Mouse (Mus musculus) CD8-positive naive resting alpha-beta T cell, adult 2 months (primary cell): ENCODE measurements around the gene Dnaic1.

ENCODE experiments used
- DNase-seq, 2 experiments: peaks; one replicate each; pipeline ENCODE4 v3.0.0; 2022; ENCODE audit warnings: low read depth in 2 of 2, low spot score in 2 of 2

Dnaic1 gene

DNA sequence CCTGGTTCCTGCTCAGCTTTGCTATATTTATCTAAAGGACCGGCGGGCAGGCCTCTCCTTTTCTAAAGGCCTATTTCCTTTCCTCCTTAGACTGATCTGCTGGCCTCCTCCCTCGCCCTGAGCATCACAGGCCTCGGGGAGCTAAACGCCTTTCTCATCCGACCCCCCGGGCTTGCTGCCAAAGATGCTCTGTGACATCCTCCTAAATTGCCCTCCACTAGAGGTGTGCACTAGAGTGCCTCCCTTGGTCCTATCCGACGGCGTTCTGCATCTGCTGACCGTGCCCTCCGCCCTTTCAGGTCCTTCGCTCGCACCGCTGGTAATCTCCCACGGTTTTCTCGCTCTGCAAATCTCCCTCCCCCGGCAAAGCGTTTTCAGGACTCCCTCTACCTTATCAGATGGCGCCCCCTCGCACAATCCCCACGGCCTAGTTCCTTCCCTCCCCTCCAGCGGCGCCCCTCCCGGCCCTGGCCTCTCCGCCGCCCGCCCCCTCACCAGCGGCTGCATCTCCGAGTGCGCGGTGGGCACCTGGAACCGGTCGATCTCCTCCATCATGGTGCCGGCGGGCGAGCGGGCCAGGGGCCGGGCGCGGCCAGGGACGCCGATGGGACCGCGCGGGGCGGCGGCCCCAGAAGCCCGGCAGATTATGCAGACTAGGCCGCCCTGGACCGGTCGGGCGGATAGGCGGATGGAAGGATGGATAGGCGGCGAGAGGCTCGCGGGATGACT, 729 bp upstream of the Dnaic1 start:
- peak; percentile 24 to 44 for DNase-seq

DNA sequence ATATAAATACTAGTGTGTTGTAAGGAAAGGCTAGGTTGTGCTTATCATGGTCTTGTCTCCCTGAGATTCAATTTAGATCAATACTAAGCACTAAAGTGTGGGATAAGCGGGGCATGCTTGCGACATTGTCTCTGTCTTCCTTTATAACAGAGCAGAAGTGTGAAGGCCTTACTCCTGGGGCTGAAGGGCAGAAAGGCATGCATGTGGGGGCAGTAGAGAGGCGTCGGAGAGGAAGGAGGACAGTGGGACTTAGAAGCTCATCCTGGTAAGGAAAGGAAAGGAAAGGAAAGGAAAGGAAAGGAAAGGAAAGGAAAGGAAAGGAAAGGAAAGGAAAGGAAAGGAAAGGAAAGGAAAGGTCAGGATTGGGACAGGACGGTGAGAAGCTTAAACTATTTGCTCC, 1.9 kb downstream of the Dnaic1 start:
- DNase-seq: no peak

DNA sequence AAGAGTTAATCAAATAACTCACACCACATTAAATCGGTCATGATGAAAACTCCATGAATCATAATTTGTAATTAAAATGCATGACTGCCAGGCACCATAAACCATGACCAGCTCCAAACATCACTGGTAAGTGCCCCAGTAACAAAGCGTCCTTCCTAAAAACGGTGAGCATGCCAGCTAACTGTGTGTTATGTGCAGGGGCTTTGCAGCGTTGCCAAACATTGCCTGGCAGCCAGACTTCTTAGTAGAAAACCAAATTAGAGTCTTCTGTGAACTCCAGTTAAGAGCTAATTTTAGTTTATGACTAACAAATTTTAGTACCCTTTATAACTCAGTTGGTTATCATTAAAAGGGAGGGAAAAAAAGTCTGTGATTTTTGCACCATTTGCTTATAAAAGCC, 3.9 kb downstream of the Dnaic1 start:
- DNase-seq: no peak

DNA sequence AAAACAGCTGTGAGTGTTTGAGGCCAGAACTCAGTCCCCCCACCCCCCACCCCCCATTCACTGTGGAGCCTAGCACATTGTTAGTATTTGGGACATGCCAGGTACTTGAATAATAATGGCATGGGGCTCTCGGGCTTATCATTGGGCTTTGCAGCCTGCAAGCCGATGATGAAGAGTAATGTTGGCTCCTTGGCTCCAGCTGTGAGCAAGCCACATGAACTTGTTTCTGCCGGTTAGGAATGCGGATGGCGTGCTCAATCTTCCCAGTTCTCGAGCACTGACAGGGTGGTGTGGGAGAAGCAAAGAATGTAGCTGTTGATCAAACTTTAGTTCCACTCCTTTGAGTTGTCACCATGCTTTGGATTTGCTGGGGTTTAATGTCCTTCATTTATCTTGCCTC, 6.3 kb downstream of the Dnaic1 start:
- DNase-seq: no peak

DNA sequence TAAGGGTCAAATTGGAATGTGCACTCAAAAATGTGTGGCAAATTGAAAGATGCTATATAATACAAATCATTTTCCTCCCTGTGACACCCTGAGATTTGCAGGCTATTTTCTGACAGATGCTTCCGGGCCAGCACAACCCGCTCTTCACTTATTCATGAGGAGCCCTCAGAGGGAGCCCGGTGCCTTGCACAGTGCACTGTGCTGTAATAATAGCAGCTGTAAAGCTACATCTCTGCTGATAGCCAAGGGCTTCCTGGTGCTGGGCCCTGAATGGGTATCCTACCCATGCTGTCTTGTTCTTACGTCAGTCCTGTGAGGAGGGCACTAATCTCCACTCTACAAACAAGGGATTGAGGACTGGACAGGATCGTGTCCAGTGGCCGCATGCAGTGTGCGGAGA, 13.8 kb downstream of the Dnaic1 start:
- no peak for DNase-seq

DNA sequence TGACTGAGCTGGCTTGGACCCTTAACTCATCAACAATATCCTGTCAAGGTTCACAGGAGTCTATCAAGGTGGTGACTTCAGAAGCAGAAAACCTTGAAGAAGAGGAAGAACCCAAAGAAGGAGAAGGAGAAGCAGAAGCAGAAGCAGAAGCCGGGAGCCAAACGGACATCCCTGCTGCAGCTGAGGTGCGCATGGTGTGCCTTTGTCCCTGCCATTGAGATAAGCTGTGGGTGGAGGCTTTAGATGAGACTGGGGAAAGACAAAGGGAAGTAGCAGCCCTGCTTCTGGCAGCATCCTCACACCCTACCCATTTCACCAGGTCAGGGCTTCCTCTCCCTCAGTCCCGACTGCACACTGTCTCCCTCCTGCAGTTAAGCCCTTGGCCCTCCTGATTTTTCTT, 33.2 kb downstream of the Dnaic1 start:
- no peak for DNase-seq

DNA sequence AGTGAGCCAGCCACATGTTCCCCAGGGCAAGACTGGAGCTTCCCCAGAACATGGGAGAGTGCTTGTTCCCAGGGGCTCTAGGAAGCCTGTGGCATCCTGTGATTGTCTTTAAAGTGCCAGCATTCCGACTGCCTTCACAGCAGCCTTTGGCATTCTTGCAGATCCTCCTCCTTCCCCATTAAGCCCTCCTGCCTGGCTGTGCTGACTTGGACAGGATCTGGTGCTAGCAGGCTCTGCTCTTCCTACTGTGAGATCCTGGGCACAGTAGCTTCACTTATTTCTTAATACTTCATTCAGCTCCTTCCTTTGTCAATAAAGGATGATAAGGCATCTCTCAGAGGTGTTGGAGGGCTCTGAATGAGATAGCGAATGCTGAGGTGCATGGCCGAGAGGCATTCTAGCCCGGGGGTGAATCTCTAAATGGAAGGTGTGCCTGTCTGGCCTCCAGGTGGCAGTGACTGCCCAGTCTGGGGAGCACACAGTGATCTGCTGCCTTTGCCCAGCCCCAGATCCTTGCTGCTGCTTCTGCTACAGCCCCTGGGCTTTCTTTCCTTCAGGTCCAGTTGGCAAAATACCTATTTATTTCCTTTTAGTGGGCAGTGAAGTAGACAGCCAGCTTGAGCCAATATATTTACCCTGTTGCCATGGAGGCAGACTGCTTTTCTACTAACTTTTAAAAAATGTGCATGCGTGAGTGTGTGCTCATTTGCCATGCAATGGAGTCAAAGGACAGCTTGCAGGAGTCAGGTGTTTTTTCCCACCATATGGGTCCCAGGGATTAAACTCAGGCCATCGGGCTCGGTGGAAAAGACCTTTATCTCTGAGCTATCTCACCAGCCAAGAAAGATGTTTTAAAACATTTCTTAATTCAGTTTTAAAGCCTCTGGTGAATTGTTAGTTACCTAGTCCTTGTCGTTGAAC, 35.2 kb downstream of the Dnaic1 start:
- no peak for DNase-seq

DNA sequence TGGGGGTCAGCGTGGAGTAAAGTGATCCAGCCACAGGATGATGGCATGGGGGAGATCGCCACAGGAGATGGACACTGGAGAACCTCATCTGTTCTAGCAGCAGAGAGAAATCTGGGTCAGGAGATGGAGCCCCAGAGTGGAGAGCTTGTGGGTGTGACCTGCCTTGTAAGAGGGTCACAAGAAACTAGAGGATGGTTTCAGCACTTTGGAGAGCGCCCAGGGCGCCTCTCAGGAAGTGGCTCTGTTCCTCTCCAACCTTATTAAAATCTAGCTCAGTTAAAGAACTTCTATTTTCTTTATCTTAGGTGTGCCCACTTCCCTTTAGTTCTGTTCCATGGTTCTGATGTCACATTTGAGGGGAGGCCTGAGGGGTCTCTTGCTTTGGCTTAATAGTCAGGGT, 37.2 kb downstream of the Dnaic1 start:
- DNase-seq: no peak

DNA sequence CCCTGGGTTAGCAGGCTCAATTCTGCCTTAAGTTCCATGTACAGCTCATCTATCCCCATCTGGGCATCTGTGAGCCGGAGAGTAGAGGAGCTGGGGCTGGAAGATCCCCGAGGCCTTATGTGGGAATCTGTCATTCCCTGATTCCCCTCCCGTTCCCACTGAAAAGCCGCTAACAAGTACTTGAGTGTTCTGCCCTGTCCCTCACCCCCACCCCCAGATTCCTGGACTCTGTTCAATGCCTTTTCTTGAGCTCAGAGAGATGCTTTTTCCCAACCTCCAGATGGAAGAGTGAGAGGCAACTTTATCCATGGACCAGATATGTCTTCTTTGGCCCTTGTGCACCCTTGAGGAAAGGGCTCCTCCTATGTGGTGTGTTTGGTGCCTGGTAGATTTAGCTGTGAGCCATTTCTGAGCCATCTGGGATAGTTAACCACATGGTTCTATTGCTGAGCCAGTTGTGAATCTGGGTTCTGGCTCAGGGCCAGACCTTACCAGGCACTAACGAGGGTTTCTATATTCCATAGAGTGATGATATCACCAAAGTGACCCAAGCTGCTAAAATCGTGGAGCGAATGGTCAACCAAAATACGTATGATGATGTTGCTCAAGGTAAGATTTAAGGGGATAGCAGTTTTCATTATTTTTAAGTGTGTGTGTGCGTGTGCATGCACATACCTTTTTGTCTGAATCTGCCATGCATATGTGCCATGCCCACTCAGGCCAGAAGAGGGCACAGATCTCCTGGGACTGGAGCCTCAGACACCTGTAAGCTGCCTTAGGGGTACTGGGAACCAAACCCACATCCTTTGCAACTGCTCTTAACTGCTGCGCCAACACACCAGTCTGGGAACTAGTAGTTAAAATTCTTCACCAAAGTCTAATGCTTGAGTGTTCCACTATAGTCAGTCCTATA, 40.4 kb downstream of the Dnaic1 start:
- DNase-seq: no peak

DNA sequence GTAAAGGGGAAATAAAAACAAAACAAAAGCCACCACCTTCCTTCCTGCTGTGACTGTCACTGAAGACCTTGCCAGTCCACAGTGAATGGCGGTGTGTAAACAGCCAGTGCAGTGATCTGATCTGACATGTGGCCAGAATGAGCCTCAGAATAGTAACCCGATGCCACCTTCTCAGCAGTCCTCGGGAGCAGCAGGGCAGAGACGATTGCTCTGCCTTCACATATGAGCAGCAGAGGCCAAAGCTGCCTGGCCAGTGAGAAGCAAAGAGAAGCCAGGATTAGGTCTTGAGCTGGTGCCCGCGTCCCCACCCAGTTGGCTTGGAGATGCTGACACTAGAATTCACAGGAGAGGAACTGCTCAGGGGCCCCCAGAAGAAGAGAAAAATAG, 41.0 kb downstream of the Dnaic1 start:
- no peak for DNase-seq

DNA sequence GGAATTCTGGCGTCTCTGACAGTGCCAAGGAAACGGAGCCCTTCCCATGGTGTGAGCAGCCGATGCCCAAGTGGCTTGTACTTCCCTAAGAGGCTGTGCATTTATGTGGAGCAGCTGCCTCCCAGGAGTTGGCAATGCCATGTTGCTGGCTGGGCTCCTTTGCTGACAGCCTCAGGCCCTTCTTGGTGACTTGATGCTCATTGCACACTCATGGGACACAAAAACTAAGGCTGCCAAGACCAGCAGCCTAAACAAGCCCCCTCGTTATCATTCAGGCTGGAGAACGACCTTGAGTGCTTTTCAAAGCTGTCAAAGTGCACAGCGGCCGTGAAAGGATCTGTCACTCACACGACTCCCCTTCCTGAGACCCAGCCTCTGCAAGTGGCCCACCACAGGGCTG, 42.6 kb downstream of the Dnaic1 start:
- DNase-seq: no peak

DNA sequence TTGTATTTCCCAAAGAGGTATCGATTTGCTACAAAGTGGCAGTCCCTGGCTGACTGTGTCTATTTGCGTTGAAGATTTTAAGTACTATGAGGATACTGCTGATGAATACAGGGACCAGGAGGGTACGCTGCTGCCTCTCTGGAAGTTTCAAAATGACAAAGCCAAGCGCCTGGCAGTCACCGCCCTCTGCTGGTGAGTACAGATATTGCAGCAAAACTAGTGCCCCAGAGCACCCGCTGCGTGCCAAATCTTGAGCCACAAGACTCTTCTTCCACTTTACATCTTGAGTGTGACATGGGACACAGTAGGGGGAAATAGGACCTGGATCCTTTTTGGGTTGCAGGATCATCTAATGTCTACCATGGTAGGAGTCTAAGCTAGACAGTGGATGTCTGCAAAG, 44.6 kb downstream of the Dnaic1 start:
- peak; percentile 62 to 64 for DNase-seq

DNA sequence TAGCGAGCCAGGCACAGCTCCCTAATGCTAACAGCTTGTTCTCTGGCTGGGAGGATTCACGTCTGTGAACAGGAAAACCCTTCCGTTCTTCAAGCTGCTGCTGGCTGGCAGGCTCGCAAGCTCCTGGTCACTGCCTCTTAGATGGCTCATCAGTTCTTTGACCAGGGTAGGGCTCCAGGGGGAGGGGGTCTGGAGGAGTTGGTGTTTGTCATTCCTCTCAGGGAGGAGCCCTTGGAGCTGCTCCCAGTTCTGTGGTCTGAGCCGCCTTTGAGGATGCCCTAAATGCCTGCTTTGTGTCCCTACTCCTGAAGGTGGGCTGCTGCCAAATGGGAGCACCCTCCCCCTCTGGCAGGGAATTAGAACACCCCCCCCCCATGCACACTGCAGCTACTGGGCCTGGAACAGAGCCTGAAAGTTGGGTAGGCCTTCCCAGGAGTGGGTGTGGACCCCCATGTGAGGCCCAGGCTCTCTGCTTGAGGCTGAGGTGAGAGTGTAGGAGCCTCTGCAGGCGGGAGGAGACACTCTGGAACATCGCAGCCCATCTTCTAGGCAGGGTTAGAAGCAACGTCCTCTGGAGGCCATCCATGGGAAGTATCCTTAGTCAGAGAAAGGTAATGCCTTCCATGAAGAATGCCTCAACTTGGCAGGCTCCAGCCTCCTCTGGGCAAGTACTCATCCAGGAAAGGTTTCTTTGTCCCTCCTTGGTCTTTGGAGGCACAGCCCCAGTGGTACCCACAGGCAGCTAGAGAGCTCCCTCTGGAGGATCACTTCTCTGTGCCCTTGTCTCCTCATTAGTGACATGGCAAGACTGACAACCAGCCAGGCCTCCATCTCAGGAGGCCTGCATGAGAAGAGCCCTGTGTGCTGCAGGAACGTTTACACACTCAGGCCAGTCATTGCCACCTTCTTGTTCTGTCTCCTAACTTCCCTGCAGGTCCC, 46.4 kb downstream of the Dnaic1 start:
- DNase-seq: no peak

DNA sequence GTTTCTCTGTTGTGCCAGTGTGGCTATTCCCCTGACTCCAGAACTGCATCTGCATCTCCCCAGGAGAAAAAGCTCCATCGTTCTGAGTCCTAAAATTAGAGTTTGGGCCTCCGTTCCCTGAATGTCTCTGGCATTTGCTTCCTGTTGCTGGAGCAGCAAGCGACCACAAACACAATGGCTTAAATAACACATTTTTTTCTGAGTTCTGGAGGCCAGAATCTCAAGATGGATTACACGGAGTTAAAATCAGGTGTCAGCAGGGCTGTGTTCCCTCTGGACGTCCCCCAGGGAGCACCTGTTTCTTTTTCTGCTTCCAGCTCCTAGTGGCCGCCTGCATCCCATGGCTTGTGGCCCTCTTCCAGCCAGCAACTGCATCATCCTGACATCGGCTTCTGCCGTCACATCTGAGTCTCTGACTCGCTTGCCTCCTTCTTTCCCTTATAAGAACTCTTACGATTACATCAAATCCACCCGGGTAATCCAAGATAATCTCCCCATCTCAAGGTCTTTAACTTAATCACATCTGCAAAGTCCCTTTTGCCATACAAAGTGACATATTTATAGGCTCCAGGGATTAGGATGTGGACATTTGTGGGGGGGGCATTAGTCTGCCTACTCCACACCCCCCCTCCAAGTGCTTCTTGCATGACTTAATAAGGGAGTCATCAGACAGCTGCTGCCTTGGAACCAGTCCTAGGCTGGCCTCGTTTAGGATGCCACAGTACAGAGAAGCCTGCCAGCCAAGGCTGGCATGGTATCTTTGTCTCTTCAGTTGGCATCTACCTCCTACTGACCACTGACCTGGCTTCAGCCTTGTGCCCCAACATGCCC, 49.6 kb downstream of the Dnaic1 start:
- DNase-seq: no peak

DNA sequence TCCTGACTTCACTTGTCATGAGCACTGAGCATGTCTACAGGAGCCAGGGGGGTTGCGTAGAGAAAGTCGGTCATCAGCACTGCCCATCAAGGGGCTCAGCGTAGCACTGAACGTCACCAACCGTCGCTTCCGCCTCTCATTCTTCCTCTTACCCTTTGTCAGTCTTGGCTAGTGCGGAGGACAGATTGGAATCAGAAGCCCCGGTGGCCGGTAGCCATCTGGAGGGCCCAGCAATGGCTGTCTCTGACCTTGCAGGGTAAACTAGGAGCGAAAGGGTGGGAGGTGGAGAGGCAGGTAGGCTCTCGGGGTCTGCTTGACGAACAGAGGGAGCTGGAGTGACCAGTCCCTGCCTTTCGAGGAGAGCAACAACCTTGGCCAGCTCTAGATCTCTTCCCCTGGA, 52.5 kb downstream of the Dnaic1 start:
- no peak for DNase-seq

DNA sequence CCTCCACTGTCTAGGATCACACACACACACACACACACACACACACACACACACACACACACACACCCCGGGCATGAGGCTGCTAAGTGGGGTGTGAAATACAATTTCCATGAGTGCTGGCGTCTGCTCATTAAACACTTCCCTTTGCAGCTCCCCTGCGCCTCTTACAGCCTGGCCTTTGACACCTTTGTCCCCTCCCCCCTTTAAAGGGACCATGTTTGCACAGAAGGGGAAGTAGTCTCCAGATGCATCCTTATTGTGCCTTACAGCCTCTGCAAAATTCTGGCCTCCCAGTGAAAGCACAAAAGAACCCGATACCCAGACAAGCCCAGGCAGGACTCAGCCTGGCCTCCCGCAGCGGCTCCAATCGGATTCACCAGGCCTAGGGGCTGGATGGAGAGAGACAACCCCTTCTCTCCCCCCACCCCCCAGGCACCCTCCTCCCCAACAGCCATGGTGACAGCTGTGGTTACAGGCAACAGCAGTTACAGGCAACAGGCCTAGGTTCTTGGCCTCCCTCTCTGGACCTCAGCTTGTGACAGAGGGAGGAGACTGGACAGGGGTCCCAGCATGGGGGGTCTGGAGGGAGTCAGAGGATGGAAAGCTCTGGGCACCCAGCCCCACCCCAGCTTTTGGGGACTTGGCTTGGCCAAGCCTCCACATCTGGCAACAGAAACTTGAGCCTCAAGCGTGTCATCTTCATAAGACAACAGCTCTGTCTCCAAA, 58.8 kb downstream of the Dnaic1 start:
- no peak for DNase-seq

DNA sequence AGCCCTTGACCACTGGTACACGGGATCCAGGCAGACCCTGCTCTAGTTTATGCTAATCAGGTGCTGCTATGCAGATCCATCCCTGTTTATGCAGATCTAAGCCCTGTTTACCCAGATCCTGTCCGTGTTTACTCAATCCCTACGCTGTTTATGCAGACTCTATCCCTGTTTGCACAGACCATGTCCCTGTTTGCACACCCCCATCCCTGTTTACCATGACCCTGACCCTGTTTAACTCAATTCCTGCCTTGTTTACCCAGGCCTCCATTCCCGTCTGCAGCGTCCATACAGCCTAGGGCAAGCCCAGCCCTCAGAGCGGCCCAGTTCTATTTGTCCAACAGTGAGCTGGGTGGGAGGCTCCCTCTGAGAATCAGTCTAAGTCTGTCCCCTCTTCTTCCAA, 60.6 kb downstream of the Dnaic1 start:
- no peak for DNase-seq

DNA sequence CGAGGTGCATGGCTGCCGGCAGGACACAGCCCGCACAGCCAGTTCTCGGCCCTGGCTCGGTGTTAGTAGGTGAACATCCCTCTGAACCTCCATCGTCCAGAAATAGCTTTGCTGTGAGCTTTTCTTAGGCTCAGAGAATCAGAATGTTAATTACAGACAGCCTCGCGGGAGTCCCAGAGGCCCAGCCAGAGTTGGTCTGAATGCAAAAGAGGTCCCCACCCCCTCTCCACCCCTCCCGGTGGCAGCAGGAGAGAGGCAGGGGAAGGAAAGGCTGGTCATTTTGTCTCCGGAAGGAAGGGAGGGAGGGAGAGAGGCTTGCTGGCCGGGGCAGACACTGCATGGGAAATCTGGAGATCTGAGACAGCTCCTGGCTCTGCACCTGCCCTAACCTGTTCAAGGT, 61.8 kb downstream of the Dnaic1 start:
- no peak for DNase-seq

DNA sequence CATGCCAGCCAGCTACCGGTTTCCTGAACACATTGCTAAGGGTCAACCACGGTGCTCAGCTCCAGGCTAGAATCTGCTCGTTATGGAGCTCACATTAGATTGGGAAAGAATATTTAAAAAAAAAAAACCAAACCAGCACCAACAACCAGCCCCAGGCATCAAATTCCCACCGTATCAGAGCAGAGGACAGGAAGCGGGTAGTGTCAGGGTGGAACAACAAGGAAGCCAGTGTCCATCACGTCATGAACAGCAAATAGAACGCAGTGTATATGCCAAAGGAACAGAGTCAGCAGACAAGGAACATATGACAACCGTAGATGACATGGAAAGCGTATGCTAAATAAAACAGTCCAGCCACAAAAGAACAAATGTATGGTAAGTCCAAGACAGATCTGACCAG, 63.4 kb downstream of the Dnaic1 start:
- no peak for DNase-seq
